Mouse (Mus musculus) stomach, postnatal 0 days (tissue): ENCODE measurements around the gene Ddx39b. TPM values are rescaled to one million over a fixed set of nuclear protein-coding genes. Genes with fewer than 3 reads are reported as not detected.
"Not testable (repeated sequence)": the region's sequence is repeated elsewhere in the genome, so short reads cannot be mapped to it uniquely, and the experiment has no call there.

Source experiments
- ATAC-seq: fragments of 200-750 bp; cut with Nextera tagmentation; 2 replicates; pipeline ENCODE4 v1.8.0; 2017; ENCODE audit not compliant: low FRiP score, low TSS enrichment
- DNase-seq: peaks from one replicate; pipeline ENCODE4 v3.0.0-alpha.2; 2016; ENCODE audit warnings: low spot score
- H3K27ac ChIP-seq: fragments of 300-500 bp; sonication (generic); replicated peaks from 2 replicates; pipeline ENCODE4 v1.5.1; 2014; ENCODE audit warnings: mild to moderate bottlenecking, control low read depth
- H3K27me3 ChIP-seq: fragments of 300-500 bp; sonication (generic); 2 replicates; pipeline ENCODE4 v1.6.1; 2014; ENCODE audit warnings: low read length; ENCODE audit not compliant: control insufficient read depth, insufficient read depth
- H3K36me3 ChIP-seq: fragments of 300-500 bp; sonication (generic); 2 replicates; pipeline ENCODE4 v1.6.1; 2014; ENCODE audit warnings: low read length, mixed read lengths; ENCODE audit not compliant: control insufficient read depth, insufficient read depth
- H3K4me1 ChIP-seq: fragments of 300-500 bp; sonication (generic); replicated peaks from 2 replicates; pipeline ENCODE4 v1.6.1; 2014; ENCODE audit warnings: antibody characterized with exemption; ENCODE audit not compliant: control insufficient read depth, insufficient read depth
- H3K4me2 ChIP-seq: fragments of 300-500 bp; sonication (generic); replicated peaks from 2 replicates; pipeline ENCODE4 v1.6.1; 2014; ENCODE audit warnings: low read depth, mild to moderate bottlenecking, control low read depth, moderate library complexity
- H3K4me3 ChIP-seq: fragments of 300-500 bp; sonication (generic); 2 replicates; pipeline ENCODE4 v1.5.1; 2014; ENCODE audit warnings: low read depth, low read length, control low read depth
- H3K9ac ChIP-seq: fragments of 300-500 bp; sonication (generic); 2 replicates; pipeline ENCODE4 v1.6.1; 2014; ENCODE audit warnings: mild to moderate bottlenecking, low read length, control low read depth, mixed read lengths
- H3K9me3 ChIP-seq: fragments of 300-500 bp; sonication (generic); 2 replicates; pipeline ENCODE4 v1.6.1; 2016; ENCODE audit warnings: low read length; ENCODE audit not compliant: control insufficient read depth
- CTCF ChIP-seq: IDR thresholded peaks from 2 replicates; pipeline ENCODE4 v1.5.1; 2016; ENCODE audit warnings: antibody characterized with exemption, low read depth, mild to moderate bottlenecking, moderate library complexity
- EP300 ChIP-seq: optimal IDR thresholded peaks from 2 replicates; pipeline ENCODE3; 2016; ENCODE audit warnings: antibody characterized with exemption
- WGBS: fragments of 180-500 bp; shearing (Covaris S2); extraction: QIAGEN DNeasy Blood & Tissue Kit; methylation state at CpG from one replicate; pipeline ENCODE4 v1.1.7; 2014; 5-methylcytosine and 5-hydroxymethylcytosine counted together
- polyA plus RNA-seq: library from polyadenylated mRNA; unstranded; fragments of >200 nt; fragmentation: Nextera tagmentation; extraction: Ambion mirVana; gene quantifications from 2 replicates; pipeline ENCODE4 v1.2.1, GENCODE M21; 2015

Ddx39b gene
- polyA plus RNA-seq, 1 experiment from 2014 or later = 143 TPM

DNA sequence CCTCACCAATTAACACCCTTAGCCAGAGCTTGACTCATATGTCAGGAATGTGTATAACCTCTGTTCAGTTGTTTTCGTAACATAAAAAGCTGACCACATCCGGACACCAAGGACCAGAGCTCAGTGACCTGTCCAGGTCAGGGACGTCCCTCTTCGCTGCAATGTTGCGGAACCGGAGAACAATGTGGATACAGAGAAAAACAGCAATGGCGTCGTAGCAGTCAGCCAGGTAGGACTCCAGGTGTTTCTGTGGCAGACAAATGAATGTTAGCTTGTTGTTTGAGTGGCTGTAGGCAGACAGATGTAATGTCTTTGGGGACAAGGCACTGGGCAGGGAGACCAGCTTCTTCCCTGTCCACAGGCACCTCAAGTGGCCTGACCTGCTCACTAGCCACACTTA, 36.5 kb downstream of the Ddx39b start:
- DNase-seq (no peak), ATAC-seq (no peak)
- TF ChIP-seq CTCF (no peak), EP300 (no peak)
- H3K4me2 ChIP-seq = no peak overlapping the region
- no peaks in the 10 kb centered on the region for H3K36me3 ChIP-seq
- H3K27ac ChIP-seq = no peak overlapping the region
- H3K4me3 ChIP-seq = no peak overlapping the region
- H3K9ac ChIP-seq = no peak overlapping the region
- no peaks in the 10 kb centered on the region for H3K4me1 ChIP-seq
- no peaks in the 10 kb centered on the region for H3K27me3 ChIP-seq
- 80% methylated on average over 8 of the region's 8 CpGs for WGBS
- no peaks in the 10 kb centered on the region for H3K9me3 ChIP-seq

DNA sequence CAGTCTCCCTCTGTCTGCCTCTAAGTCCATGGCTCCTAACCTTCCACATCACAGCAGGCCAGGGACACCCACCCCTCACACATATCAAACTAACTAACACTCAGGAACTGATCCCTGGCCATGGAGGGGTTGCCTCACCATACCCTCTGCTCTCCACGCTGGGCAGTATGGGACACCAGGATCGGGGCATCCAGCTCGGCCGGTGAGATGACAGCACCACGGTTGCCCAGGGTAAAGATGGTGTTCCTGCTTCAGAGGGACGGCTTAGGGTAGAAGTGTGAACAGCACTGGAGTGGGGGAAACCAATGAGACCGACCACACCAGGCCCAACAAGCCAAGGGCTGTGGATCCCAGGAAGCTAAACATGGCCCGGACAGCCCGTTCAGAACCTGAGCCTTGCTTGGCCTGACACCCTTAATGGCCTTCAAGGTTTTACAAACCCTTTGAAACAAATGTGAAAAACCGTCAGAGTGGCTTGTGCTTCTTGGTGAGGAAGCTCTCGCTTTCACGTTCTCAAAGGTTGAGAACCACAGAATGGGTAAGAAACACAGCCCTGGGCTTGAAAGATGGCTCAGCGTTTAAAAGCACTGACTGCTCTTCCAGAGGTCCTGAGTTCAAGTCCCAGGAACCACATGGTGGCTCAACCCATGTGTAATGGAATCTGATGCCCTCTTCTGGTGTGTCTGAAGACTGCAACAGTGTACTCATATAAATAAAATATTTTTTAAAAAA, 37.6 kb downstream of the Ddx39b start:
- Histone ChIP-seq H3K36me3 (no peaks in the 10 kb centered on the region), H3K9me3 (no peaks in the 10 kb centered on the region), H3K4me3 (no peak overlapping the region), H3K9ac (no peak overlapping the region), H3K4me2 (no peak overlapping the region), H3K4me1 (no peaks in the 10 kb centered on the region), H3K27me3 (no peaks in the 10 kb centered on the region), H3K27ac (no peak overlapping the region)
- WGBS = 84% methylated on average over 13 of the region's 13 CpGs
- DNase-seq (no peak), ATAC-seq (no peak)
- TF ChIP-seq CTCF (no peak), EP300 (no peak)

DNA sequence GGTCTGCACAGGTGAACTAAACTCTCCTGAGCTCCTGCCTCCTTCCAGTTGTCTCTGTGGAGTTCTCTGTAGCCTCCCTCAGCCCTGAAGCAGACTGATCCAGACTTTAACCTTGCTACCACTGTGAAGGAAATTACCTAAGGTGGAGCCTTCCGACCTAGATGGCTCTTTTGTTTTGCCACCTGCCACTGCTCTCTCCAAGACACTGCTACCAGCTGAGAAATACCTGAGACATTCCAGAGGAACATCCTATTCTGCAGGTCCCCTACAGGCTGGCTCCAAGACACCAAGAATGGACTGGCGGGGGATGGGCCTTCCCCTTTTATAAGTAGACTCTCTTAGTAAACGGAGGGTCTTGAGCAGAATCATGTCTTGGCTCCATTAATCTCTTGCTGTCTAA, 38.7 kb downstream of the Ddx39b start:
- H3K4me3 ChIP-seq = no peak overlapping the region
- no peak overlapping the region for H3K27ac ChIP-seq
- no peaks in the 10 kb centered on the region for H3K36me3 ChIP-seq
- no peaks in the 10 kb centered on the region for H3K9me3 ChIP-seq
- H3K4me2 ChIP-seq = no peak overlapping the region
- DNase-seq (no peak), ATAC-seq (no peak)
- H3K27me3 ChIP-seq = no peaks in the 10 kb centered on the region
- no peaks in the 10 kb centered on the region for H3K4me1 ChIP-seq
- WGBS = 54% methylated on average over 3 of the region's 3 CpGs
- H3K9ac ChIP-seq = no peak overlapping the region
- TF ChIP-seq EP300 (no peak), CTCF (no peak)

DNA sequence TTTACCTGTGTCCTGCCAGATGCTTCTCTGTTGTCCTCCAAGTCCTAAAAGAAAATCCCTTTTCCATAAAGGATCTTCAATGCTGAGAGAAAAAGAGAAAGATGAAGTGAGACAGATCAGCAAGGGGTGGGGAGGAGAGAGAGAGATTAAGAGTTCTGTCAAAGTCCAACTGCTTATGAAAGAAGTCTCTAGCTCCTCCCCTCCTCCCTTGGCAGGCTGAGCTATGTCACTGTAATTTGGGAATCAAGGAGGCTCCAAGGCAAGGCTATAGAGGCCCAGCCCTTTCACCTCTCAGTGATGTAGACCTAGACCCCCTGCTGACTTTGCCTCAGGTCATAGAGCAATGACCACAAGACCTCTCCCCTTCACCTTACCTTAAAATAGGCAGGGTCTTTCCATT, 43.9 kb downstream of the Ddx39b start:
- Histone ChIP-seq H3K9me3 (no peaks in the 10 kb centered on the region), H3K4me1 (no peaks in the 10 kb centered on the region), H3K9ac (no peak overlapping the region), H3K27ac (no peak overlapping the region), H3K4me2 (no peak overlapping the region), H3K4me3 (no peak overlapping the region), H3K36me3 (no peaks in the 10 kb centered on the region), H3K27me3 (no peaks in the 10 kb centered on the region)
- DNase-seq (no peak), ATAC-seq (no peak)
- no peak for TF ChIP-seq CTCF
- TF ChIP-seq EP300 = no peak

DNA sequence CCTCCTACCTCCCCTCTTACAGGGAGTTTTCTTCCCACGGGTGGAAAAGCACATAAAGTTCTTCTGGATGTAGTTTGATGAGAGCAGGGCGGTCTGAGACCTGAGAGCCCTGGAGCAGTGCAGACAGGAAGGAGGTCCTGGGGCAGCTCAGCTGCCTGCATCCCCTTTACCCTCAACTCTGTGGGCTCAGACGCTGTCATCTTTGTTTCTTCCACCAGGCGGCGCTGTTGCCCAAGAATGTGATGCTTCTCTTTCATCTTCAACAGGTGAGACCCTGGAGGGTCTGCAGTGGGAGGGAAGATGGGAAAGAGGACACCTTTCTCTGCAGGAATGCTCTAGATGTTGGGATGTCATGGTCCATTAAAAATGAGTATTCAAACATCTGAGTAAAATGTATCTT, 54.2 kb downstream of the Ddx39b start:
- ATAC-seq, H3K4me3 ChIP-seq, H3K4me2 ChIP-seq, H3K27me3 ChIP-seq, H3K27ac ChIP-seq, H3K9me3 ChIP-seq, H3K4me1 ChIP-seq, H3K36me3 ChIP-seq, H3K9ac ChIP-seq: not testable (repeated sequence)
- peak; percentile 80 for TF ChIP-seq CTCF
- WGBS = 1% methylated on average over 5 of the region's 5 CpGs
- peak; percentile 28 for DNase-seq

DNA sequence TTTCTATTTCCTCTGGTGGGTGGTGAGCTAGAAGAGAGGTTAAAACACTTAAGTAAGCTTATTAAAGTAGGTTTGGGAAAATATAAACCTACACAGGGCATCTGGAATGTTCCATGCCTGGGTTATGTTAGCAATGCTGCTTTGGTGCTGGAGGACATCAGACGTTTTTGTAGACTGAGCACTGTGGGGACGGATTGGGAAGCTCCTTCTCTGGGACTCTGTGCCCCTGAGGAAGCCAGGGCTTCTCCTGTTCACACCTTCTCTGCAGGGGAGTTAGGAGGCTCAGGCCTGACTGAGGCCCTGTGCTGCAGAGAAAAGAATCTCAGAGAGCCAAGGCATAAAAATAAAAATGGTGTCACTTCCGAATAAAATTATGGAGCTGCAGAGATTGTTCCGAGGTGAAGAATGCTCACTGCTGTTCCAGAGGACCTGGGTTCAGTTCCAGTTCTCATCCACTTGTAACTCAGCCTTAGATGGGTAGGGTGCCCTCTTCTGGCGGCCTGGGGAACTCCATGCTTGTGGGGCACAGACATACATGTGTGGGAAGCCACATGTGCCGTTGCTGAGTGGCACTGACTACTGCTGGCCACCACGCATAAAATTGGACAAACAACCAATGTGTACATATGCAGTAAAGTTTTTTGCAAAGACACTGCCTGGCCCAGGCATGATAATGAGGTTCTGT, 58.9 kb downstream of the Ddx39b start:
- 82% methylated on average over 7 of the region's 7 CpGs for WGBS

More for the DNA sequence above, 58.9 kb downstream of the Ddx39b start:
- H3K4me1 ChIP-seq, H3K27ac ChIP-seq, H3K9me3 ChIP-seq, H3K36me3 ChIP-seq, H3K4me2 ChIP-seq, DNase-seq, H3K9ac ChIP-seq, ATAC-seq, H3K27me3 ChIP-seq, H3K4me3 ChIP-seq: not testable (repeated sequence)
- TF ChIP-seq CTCF = peak; percentile 22; the same call in 1 of the 2 replicates
